Mouse (Mus musculus) midbrain, embryonic 15.5 days (tissue): ENCODE data around the gene Hsfy2. TPM values are rescaled to one million over a fixed set of nuclear protein-coding genes. Genes with fewer than 3 reads are reported as not detected.

ENCODE experiments used
- ATAC-seq: fragments of 200-750 bp; cut with Nextera tagmentation; replicated peaks from 2 replicates; pipeline ENCODE4 v1.8.0; 2017; ENCODE audit warnings: moderate TSS enrichment
- H3K27ac ChIP-seq: fragments of 300-500 bp; sonication (generic); 2 replicates; pipeline ENCODE4 v1.5.1; 2015; ENCODE audit warnings: mild to moderate bottlenecking, inconsistent platforms
- H3K27me3 ChIP-seq: fragments of 300-500 bp; sonication (generic); replicated peaks from 2 replicates; pipeline ENCODE4 v1.6.1; 2015; ENCODE audit warnings: inconsistent platforms
- H3K36me3 ChIP-seq: fragments of 300-500 bp; sonication (generic); replicated peaks from 2 replicates; pipeline ENCODE4 v1.6.1; 2015; ENCODE audit warnings: inconsistent platforms
- H3K4me1 ChIP-seq: fragments of 300-500 bp; sonication (generic); 2 replicates; pipeline ENCODE4 v1.6.1; 2015; ENCODE audit warnings: inconsistent platforms
- H3K4me2 ChIP-seq: fragments of 300-500 bp; sonication (generic); 2 replicates; pipeline ENCODE4 v1.6.1; 2015; ENCODE audit warnings: inconsistent platforms, mild to moderate bottlenecking, moderate library complexity
- H3K4me3 ChIP-seq: fragments of 300-500 bp; sonication (generic); 2 replicates; pipeline ENCODE4 v1.5.1; 2015; ENCODE audit warnings: mild to moderate bottlenecking, inconsistent platforms
- H3K9ac ChIP-seq: fragments of 300-500 bp; sonication (generic); 2 replicates; pipeline ENCODE4 v1.6.1; 2015; ENCODE audit warnings: mild to moderate bottlenecking, inconsistent platforms
- H3K9me3 ChIP-seq: fragments of 300-500 bp; sonication (generic); 2 replicates; pipeline ENCODE4 v1.6.1; 2016; ENCODE audit warnings: inconsistent platforms
- WGBS: fragments of 180-500 bp; shearing (Covaris S2); methylation state at CpG from one replicate; pipeline ENCODE4 v1.1.7; 2015; ENCODE audit warnings: mixed read lengths; 5-methylcytosine and 5-hydroxymethylcytosine counted together
- polyA plus RNA-seq: library from polyadenylated mRNA; unstranded; fragments of >200 nt; fragmentation: Nextera tagmentation; extraction: Ambion mirVana; gene quantifications from 2 replicates; pipeline ENCODE4 v1.2.1, GENCODE M21; 2015

Hsfy2 gene
- not detected in 2 replicates for polyA plus RNA-seq

DNA sequence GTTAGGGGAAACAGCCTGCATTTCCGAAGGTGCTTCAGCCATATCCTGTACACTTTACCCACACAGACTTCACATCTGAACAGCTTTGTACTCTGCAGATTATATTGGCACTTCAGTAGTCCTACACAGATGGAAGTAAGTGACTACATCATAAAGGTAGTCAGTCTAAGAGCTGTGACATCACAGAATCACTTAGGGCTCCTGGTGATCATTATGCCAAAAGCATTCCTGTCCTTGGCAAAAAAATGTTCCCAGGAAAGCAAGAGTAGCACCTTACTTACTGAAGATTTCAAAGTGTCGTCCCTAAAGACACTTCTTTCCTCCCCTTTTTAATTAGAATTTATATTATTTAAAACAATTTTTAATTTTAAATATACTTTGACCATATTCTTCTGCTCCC is at the start of gene Hsfy2:
Gene Hsfy2 (minus strand): TSS at position 101 of the 400 bp plus-strand sequence.
- H3K4me1 ChIP-seq = no peaks in the 10 kb centered on the region
- no peaks in the 10 kb centered on the region for H3K9me3 ChIP-seq
- no peak within 1 kb of the TSS for H3K4me3 ChIP-seq
- no peaks in the 10 kb centered on the region for H3K27me3 ChIP-seq
- H3K36me3 ChIP-seq = no peaks in the 10 kb centered on the region
- 86% methylated on average over 2 of the region's 2 CpGs for WGBS
- H3K4me2 ChIP-seq = no peak within 1 kb of the TSS
- H3K9ac ChIP-seq = no peak within 1 kb of the TSS
- H3K27ac ChIP-seq = no peak within 1 kb of the TSS
- ATAC-seq = no peak

DNA sequence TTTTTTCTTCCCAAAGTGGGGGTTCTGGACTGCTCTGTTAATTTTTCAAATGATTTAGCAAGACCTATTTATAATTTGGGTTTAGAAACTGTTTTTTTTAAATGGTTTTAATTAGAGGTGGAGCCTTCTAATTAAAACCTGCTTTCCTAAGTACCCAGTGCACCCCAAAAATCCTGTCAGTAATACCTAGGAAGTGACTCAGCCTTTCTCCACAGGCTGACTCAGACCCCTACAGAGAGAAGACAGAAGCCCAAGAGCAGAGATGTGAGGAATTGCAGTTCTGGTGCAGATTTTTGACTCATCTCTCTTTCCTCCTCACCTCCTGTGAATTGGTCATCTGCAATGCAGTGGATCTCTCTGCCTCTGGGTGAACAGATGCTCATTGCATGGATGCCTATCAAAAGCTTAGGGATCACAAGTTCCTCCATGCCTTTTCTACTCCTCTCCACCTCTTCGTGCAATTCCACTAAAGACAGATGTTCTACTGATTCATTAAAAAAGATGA is 47.9 kb upstream of the Hsfy2 start:
- Histone ChIP-seq H3K9me3 (no peaks in the 10 kb centered on the region), H3K36me3 (no peaks in the 10 kb centered on the region), H3K9ac (no peak overlapping the region), H3K4me2 (no peak overlapping the region), H3K4me3 (no peak overlapping the region), H3K4me1 (no peaks in the 10 kb centered on the region), H3K27ac (no peak overlapping the region), H3K27me3 (no peaks in the 10 kb centered on the region)
- WGBS = 88% methylated on average over 1 of the region's 1 CpGs
- ATAC-seq = no peak

DNA sequence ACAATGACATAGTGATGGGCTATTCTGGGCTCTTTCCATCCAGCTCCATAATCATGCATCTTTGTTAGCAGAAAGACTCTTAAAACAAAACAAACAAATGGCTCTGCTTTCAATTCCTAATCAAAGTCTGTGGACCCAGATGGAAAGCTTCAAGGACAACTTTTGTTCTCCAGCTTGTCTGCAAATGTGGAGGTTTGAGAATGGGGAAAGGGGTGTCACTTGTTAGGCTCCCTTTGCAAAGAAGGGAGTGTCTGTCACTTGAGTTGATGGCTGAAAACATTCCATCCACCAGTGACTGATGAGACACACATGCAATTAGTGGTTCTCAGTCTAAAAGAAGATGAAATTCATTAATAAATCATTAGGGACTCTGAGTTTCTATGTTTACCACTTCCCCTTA is 47.3 kb upstream of the Hsfy2 start:
- Histone ChIP-seq H3K27me3 (no peaks in the 10 kb centered on the region), H3K9me3 (no peaks in the 10 kb centered on the region), H3K9ac (no peak overlapping the region), H3K36me3 (no peaks in the 10 kb centered on the region), H3K4me3 (no peak overlapping the region), H3K4me2 (no peak overlapping the region), H3K4me1 (no peaks in the 10 kb centered on the region), H3K27ac (no peak overlapping the region)
- no peak for ATAC-seq

DNA sequence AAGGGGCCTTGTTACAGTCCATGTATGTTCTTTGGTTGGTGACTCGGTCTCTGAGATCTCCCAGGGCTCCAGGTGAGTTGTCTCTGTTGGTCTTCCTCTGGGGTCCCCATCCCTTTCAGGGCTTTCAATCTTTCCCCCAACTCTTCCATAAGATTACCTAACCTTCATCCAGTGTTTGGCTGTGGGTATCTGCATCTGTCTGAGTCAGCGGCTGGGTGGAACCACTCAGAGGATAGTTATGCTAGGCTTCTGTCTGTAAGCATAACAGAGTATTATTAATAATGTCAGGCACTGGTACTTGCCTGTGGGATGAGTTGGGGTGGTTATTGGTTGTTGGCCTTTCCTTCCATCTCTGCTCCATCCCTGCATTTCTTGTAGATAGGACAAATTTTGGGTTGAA is 44.0 kb upstream of the Hsfy2 start:
- Histone ChIP-seq H3K4me3 (no peak overlapping the region), H3K9ac (no peak overlapping the region)

DNA sequence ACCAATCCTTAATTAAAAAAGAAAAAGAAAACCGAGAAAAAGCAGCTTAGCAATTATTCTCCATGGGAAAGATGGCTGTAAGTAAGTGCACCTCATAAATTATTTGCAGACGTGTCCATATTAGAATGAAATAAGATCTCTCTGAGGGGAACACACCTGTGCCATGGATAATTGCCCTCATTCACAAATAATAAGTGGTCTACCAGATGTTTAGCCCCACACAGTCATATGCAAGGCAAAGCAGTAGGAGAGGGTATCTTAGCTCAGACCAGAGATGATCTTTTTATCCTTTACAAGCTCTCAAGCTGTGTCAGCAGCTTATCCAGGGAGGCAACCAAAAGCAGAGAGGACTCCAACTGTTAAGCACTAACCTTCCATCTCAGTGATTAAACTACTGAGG is 38.0 kb upstream of the Hsfy2 start:
- H3K4me2 ChIP-seq = no peak overlapping the region
- no peak overlapping the region for H3K27ac ChIP-seq
- H3K9me3 ChIP-seq = no peaks in the 10 kb centered on the region
- ATAC-seq = no peak
- no peaks in the 10 kb centered on the region for H3K36me3 ChIP-seq
- H3K9ac ChIP-seq = no peak overlapping the region
- no peaks in the 10 kb centered on the region for H3K27me3 ChIP-seq
- 43% methylated on average over 2 of the region's 2 CpGs for WGBS
- H3K4me1 ChIP-seq = no peaks in the 10 kb centered on the region
- H3K4me3 ChIP-seq = no peak overlapping the region

More for the DNA sequence above, 44.0 kb upstream of the Hsfy2 start:
- H3K4me1 ChIP-seq = no peaks in the 10 kb centered on the region
- H3K36me3 ChIP-seq = no peaks in the 10 kb centered on the region
- no peaks in the 10 kb centered on the region for H3K27me3 ChIP-seq
- H3K27ac ChIP-seq = no peak overlapping the region
- 92% methylated on average over 2 of the region's 2 CpGs for WGBS
- H3K9me3 ChIP-seq = no peaks in the 10 kb centered on the region
- H3K4me2 ChIP-seq = no peak overlapping the region
- no peak for ATAC-seq

DNA sequence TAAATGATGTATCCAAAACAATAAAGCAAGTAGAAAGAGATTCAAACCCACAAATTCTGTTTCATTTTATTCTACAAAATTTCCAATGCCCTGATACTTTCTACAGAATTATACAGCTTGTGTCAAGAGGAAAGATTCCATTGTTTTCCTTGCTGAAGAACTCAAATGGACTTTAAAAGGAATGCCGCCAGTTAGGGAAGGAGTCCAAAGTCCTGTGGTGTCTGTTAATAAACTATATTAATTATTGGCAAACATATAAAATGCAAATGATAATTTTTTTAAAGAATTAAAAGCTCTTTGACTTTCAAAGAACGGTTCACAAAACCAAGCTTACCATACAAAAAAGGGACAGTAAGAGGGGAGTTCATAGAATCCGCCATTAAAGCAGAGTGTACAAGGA is 37.4 kb upstream of the Hsfy2 start:
- Histone ChIP-seq H3K4me2 (no peak overlapping the region), H3K36me3 (no peaks in the 10 kb centered on the region), H3K9me3 (no peaks in the 10 kb centered on the region), H3K27me3 (no peaks in the 10 kb centered on the region), H3K27ac (no peak overlapping the region), H3K4me1 (no peaks in the 10 kb centered on the region), H3K4me3 (no peak overlapping the region), H3K9ac (no peak overlapping the region)
- no peak for ATAC-seq
- WGBS = 94% methylated on average over 3 of the region's 3 CpGs

DNA sequence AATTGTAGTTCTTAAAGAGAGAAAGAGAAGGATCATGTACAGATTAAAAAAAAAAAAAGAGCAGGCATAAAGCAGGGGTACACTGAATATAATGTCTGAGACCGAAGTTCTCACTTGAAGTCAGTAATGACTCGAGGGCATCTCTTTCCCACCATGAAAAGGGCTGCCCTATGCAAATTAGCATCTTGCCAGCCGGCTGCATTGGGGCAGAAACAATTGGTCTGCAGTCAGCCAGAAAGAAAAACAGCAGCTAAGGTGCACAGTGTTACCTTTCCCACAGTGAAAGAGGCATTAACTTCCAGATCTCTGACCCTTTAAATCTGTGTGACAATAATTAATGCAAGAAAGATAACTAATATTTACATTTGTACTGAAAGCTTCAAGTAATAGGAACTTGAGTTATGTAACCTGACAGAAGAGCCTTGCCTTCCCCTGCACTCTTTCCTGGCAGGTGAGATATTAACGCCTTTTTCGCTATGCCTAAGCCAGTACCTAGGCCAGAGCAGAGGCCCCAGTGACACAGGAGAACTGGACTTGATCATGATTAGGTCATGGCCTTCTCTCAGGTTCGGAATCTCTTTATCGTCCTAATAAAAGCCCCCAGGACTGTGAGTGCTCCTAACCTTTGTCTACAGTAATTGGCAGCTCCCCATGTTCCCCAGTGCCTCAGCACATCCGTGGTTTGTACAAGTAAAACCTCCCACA is 34.2 kb upstream of the Hsfy2 start:
- Histone ChIP-seq H3K27me3 (no peaks in the 10 kb centered on the region), H3K4me1 (no peaks in the 10 kb centered on the region), H3K36me3 (no peaks in the 10 kb centered on the region), H3K27ac (no peak overlapping the region), H3K9me3 (no peaks in the 10 kb centered on the region), H3K9ac (no peak overlapping the region), H3K4me3 (no peak overlapping the region), H3K4me2 (no peak overlapping the region)
- ATAC-seq = no peak
- WGBS = 40% methylated on average over 8 of the region's 8 CpGs

DNA sequence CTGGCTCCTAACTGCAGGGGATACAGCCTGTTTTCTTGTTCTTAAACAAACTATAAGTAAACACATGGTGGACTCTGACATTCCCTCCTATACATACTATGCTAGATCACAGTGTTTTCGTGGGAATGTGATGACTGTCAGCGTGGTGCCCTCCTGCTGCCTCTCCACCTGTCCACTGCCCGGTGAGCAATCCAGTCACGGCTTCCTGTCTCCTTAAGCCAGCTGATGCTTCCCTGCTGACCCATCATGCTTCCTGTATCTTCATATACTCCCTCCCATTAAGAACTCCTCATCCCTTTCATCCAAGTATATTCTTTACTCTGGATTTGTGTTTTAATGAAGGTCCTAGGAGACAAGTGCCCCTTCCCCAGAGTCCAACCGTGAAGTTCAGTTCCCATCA is 33.3 kb upstream of the Hsfy2 start:
- Histone ChIP-seq H3K36me3 (no peaks in the 10 kb centered on the region), H3K27me3 (no peaks in the 10 kb centered on the region), H3K9ac (no peak overlapping the region), H3K4me1 (no peaks in the 10 kb centered on the region), H3K27ac (no peak overlapping the region), H3K4me2 (no peak overlapping the region), H3K4me3 (no peak overlapping the region), H3K9me3 (no peaks in the 10 kb centered on the region)
- WGBS = 68% methylated on average over 5 of the region's 5 CpGs
- ATAC-seq = no peak

DNA sequence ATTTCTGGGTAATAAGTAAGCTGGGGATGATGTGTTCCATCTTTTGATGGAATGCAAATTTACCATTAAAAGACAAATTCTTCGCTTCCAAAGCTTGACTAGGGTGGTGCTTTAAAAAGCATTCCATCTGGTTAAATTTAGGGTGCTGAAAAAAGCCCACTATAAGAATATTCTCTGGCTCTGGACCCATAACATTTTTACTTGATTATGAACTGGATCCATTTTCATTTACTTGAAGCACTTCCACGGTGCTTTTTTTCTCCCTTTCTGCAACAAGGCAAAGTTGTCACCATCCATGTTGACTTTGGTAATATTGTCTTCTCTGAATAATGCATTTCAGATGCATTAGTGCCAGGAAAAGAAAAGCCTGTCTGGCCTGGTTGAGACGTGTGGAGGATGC is 27.4 kb upstream of the Hsfy2 start:
- no peak overlapping the region for H3K9ac ChIP-seq
- H3K4me1 ChIP-seq = no peaks in the 10 kb centered on the region
- H3K27ac ChIP-seq = no peak overlapping the region
- ATAC-seq = no peak
- H3K27me3 ChIP-seq = no peaks in the 10 kb centered on the region
- H3K4me3 ChIP-seq = no peak overlapping the region
- H3K36me3 ChIP-seq = no peaks in the 10 kb centered on the region
- no peaks in the 10 kb centered on the region for H3K9me3 ChIP-seq
- H3K4me2 ChIP-seq = no peak overlapping the region
- 86% methylated on average over 3 of the region's 3 CpGs for WGBS

DNA sequence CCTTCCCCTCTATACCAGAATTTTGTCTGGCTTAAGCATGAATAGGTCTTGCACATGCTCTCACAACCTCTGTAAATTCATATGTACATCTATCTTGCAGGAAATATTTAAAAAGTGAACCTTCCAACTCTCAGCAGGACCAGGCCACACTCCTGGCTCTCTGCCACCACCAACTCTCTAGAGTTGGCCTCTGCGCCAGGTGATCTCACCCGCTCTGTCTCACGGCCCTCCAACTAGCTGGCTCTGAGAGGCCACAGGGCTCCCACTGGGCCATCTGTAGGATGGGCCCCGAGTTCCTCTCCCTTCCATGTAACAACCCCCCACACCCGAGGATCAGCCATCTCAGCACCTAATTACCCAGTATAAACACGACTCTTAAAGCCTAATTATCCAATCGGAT is 10.4 kb downstream of the Hsfy2 start:
- Histone ChIP-seq H3K4me3 (no peak overlapping the region), H3K27ac (no peak overlapping the region), H3K9me3 (no peaks in the 10 kb centered on the region), H3K36me3 (no peaks in the 10 kb centered on the region), H3K4me2 (no peak overlapping the region), H3K9ac (no peak overlapping the region), H3K4me1 (no peaks in the 10 kb centered on the region), H3K27me3 (no peaks in the 10 kb centered on the region)
- 81% methylated on average over 7 of the region's 7 CpGs for WGBS
- no peak for ATAC-seq

DNA sequence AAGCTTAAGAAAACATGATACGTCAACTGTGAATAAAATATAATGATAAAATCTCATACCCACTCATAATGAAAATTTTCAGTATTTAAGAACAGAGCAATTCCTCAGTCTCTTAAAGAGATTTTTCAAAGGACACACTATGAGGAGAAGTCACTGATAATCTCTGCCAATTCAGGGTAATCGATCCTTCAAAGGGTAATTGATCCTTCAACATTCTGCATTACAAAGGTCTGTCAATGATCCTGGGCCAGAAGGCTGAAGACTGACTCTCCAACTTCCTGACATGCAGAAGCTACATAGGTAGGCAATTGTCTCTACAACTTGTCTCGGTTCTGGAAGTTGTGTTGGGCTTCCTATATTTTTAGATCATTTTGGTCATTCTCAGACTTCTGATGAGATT is 12.9 kb downstream of the Hsfy2 start:
- H3K27ac ChIP-seq = no peak overlapping the region
- H3K36me3 ChIP-seq = no peaks in the 10 kb centered on the region
- H3K27me3 ChIP-seq = no peaks in the 10 kb centered on the region
- WGBS = 89% methylated on average over 3 of the region's 3 CpGs
- H3K4me3 ChIP-seq = no peak overlapping the region
- H3K9me3 ChIP-seq = no peaks in the 10 kb centered on the region
- no peak overlapping the region for H3K4me2 ChIP-seq
- no peaks in the 10 kb centered on the region for H3K4me1 ChIP-seq
- ATAC-seq = no peak
- H3K9ac ChIP-seq = no peak overlapping the region

DNA sequence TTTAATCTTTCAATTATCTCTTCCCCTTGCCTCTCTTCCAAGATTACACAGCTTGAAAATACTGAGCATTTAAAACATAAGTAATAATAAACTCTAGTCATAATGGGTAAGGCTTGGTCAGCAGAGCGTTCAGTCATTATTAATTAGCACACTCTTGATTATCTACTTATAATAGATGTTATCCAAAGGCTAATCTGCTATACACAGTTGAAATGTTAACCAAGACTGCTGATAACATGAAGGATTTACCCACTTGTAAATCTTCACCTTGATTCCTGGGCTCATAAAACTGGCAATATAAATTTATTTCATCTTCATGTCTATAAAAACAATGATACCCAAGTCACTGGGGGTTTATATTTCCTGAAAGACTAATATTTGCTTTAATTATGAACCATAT is 24.9 kb downstream of the Hsfy2 start:
- Histone ChIP-seq H3K27me3 (no peaks in the 10 kb centered on the region), H3K9me3 (no peaks in the 10 kb centered on the region), H3K4me1 (no peaks in the 10 kb centered on the region), H3K4me2 (no peak overlapping the region), H3K27ac (no peak overlapping the region), H3K4me3 (no peak overlapping the region), H3K36me3 (no peaks in the 10 kb centered on the region), H3K9ac (no peak overlapping the region)
- ATAC-seq = no peak
- 86% methylated on average over 1 of the region's 1 CpGs for WGBS
